Mouse (Mus musculus) limb, embryonic 14.5 days (tissue): ENCODE measurements around the gene E130208F15Rik. TPM values are rescaled to one million over a fixed set of nuclear protein-coding genes. Genes with fewer than 3 reads are reported as not detected.

Experiments
- ATAC-seq: fragments of 200-750 bp; cut with Nextera tagmentation; 2 replicates; pipeline ENCODE4 v1.8.0; 2017; ENCODE audit warnings: low read depth, moderate number of reproducible peaks, moderate TSS enrichment; ENCODE audit not compliant: low FRiP score
- DNase-seq: peaks from one replicate; pipeline ENCODE4 v3.0.0-alpha.2; 2015; ENCODE audit warnings: low spot score
- H3K27ac ChIP-seq: fragments of 300-500 bp; sonication (generic); replicated peaks from 2 replicates; pipeline ENCODE4 v1.5.1; 2014; ENCODE audit warnings: low read depth, mild to moderate bottlenecking, low read length, moderate library complexity, mixed read lengths
- H3K27me3 ChIP-seq: fragments of 300-500 bp; sonication (generic); 2 replicates; pipeline ENCODE4 v1.6.1; 2014; ENCODE audit warnings: low read length, mixed read lengths; ENCODE audit not compliant: control insufficient read depth, insufficient read depth
- H3K36me3 ChIP-seq: fragments of 300-500 bp; sonication (generic); 2 replicates; pipeline ENCODE4 v1.6.1; 2014; ENCODE audit warnings: mild to moderate bottlenecking, low read length, moderate library complexity, mixed read lengths; ENCODE audit not compliant: control insufficient read depth, insufficient read depth
- H3K4me1 ChIP-seq: fragments of 300-500 bp; sonication (generic); 2 replicates; pipeline ENCODE4 v1.6.1; 2014; ENCODE audit warnings: antibody characterized with exemption, low read length, mixed read lengths; ENCODE audit not compliant: control insufficient read depth, insufficient read depth
- H3K4me2 ChIP-seq: fragments of 300-500 bp; sonication (generic); replicated peaks from 2 replicates; pipeline ENCODE4 v1.6.1; 2014; ENCODE audit warnings: low read depth, mild to moderate bottlenecking, low read length, moderate library complexity; ENCODE audit not compliant: severe bottlenecking
- H3K4me3 ChIP-seq: fragments of 300-500 bp; sonication (generic); replicated peaks from 2 replicates; pipeline ENCODE4 v1.5.1; 2014; ENCODE audit warnings: low read length
- H3K9ac ChIP-seq: fragments of 300-500 bp; sonication (generic); 2 replicates; pipeline ENCODE4 v1.6.1; 2014; ENCODE audit warnings: mild to moderate bottlenecking, low read depth, low read length, moderate library complexity; ENCODE audit not compliant: severe bottlenecking
- H3K9me3 ChIP-seq: fragments of 300-500 bp; sonication (generic); 2 replicates; pipeline ENCODE4 v1.6.1; 2016; ENCODE audit warnings: low read length; ENCODE audit not compliant: control insufficient read depth
- POLR2A ChIP-seq: fragments of 200-500 bp; IDR thresholded peaks from 2 replicates; pipeline ENCODE4 v1.8.0; 2012; ENCODE audit warnings: inconsistent platforms, mild to moderate bottlenecking, moderate library complexity, borderline replicate concordance; ENCODE audit not compliant: insufficient read depth, insufficient read length; ENCODE audit errors: extremely low read depth
- WGBS: fragments of 180-500 bp; shearing (Covaris S2); extraction: QIAGEN DNeasy Blood & Tissue Kit; methylation state at CpG from one replicate; pipeline ENCODE4 v1.1.7; 2014; 5-methylcytosine and 5-hydroxymethylcytosine counted together
- polyA plus RNA-seq, 2 experiments: library from polyadenylated mRNA; depleted of rRNA in 1 of 2; stranded (reverse) in 1 of 2; unstranded in 1 of 2; fragments of >200 nt; fragmentation: Nextera tagmentation in 1 of 2; extraction: Ambion mirVana in 1 of 2; gene quantifications; 2 replicates each; pipeline versions ENCODE4 v1.2.1 to v1.2.3; 2012 to 2014

E130208F15Rik gene
- polyA plus RNA-seq, 2 experiments = 0.98 TPM; not detected in 1

DNA sequence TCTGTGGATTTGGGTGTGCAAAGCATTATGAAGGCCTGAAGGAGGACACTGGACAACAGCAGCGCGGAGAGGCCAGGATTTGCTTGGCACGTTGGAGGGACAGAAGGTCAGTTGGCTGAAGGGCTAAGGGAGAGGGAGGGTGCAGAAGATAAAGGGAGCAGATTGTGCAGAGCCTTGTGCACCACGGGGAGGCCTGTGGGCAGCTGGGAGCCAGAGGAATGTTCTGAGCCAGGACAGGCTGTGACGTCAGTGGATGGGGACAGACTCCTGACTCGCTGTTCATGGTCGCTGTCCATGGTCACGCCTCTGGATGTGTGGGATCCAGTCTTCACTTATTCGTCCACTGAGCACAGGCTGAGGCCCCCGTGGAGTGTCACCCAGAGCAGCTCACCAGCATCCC lies 26.4 kb upstream of the E130208F15Rik start:
- Histone ChIP-seq H3K9me3 (no peaks in the 10 kb centered on the region), H3K27ac (no peak overlapping the region), H3K27me3 (no peaks in the 10 kb centered on the region), H3K36me3 (peaks cover 72% of the 10 kb centered on the region), H3K9ac (no peak overlapping the region), H3K4me2 (no peak overlapping the region), H3K4me1 (peaks cover 14% of the 10 kb centered on the region), H3K4me3 (no peak overlapping the region)
- WGBS = 68% methylated on average over 10 of the region's 10 CpGs
- no peak for TF ChIP-seq POLR2A
- ATAC-seq (no peak), DNase-seq (no peak)

DNA sequence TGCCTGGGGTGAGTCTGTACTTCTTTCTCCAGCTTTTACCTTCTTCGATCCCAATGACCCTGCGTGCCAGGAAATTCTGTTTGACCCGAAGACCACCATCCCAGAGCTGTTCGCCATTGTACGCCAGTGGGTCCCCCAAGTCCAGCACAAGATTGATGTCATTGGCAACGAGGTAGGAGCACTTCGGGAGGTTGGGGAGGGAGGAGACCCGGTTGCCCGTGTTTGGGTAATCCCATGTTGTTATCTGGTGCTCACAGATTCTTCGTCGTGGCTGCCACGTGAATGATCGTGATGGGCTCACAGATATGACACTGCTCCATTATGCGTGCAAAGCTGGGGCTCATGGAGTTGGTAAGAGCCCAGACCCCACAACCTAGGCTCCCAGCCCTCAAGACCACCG lies 24.7 kb upstream of the E130208F15Rik start:
- 95% methylated on average over 15 of the region's 15 CpGs for WGBS
- H3K36me3 ChIP-seq = peaks cover 84% of the 10 kb centered on the region

DNA sequence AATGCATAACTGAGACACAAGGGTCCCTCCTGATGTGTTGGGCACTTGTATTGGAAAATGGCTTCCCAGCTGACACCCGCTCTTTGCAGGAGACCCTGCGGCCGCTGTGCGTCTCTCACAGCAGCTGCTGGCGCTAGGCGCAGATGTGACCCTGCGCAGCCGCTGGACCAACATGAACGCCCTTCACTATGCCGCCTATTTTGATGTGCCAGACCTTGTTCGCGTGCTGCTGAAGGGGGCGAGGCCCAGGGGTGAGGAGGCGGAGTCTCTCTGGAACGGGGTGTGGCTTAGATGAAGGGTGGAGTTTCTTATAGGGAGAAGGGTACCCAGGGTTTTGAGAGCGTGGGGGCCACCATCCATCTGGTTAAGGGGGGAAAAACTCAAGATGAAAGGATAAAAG lies 24.3 kb upstream of the E130208F15Rik start:
- Histone ChIP-seq H3K4me1 (peaks cover 6% of the 10 kb centered on the region; the same call in 1 of the 2 replicates), H3K36me3 (peaks cover 89% of the 10 kb centered on the region), H3K4me3 (no peak overlapping the region), H3K4me2 (no peak overlapping the region), H3K27ac (no peak overlapping the region), H3K27me3 (no peaks in the 10 kb centered on the region), H3K9me3 (no peaks in the 10 kb centered on the region), H3K9ac (no peak overlapping the region)
- DNase-seq (no peak), ATAC-seq (no peak)
- WGBS = 84% methylated on average over 16 of the region's 16 CpGs
- no peak for TF ChIP-seq POLR2A

More for the DNA sequence above, 24.7 kb upstream of the E130208F15Rik start:
- no peak for DNase-seq
- H3K4me3 ChIP-seq = no peak overlapping the region
- no peaks in the 10 kb centered on the region for H3K9me3 ChIP-seq
- no peak overlapping the region for H3K27ac ChIP-seq
- H3K9ac ChIP-seq = no peak overlapping the region
- H3K4me2 ChIP-seq = no peak overlapping the region
- peaks cover 8% of the 10 kb centered on the region; the same call in 1 of the 2 replicates for H3K4me1 ChIP-seq
- no peaks in the 10 kb centered on the region for H3K27me3 ChIP-seq
- TF ChIP-seq POLR2A = no peak
- no peak for ATAC-seq

DNA sequence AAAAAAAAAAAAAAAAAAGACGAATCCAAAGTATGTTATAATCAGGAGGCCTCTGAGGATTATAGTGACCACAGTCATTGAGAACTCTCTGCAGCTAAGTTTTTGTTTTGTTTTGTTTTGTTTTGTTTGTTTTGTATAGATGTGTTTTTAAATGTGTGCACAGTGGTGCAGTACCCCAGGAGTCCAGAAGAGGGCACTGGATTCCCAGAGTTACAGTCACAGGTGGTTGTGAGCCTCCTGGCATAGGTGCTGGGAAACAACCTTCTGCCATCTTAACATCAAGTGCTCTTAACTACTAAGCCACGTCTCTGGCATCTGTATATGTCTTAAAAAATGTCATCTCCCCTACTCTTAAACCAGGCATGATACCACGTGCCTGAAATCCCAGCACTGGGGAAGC lies 20.6 kb upstream of the E130208F15Rik start:
- Histone ChIP-seq H3K27me3 (no peaks in the 10 kb centered on the region), H3K4me2 (no peak overlapping the region), H3K9me3 (no peaks in the 10 kb centered on the region), H3K4me1 (no peaks in the 10 kb centered on the region), H3K9ac (no peak overlapping the region), H3K4me3 (no peak overlapping the region), H3K27ac (no peak overlapping the region), H3K36me3 (peaks cover 82% of the 10 kb centered on the region)
- no peak for ATAC-seq
- no peak for DNase-seq
- 48% methylated on average over 3 of the region's 3 CpGs for WGBS
- TF ChIP-seq POLR2A = no peak

DNA sequence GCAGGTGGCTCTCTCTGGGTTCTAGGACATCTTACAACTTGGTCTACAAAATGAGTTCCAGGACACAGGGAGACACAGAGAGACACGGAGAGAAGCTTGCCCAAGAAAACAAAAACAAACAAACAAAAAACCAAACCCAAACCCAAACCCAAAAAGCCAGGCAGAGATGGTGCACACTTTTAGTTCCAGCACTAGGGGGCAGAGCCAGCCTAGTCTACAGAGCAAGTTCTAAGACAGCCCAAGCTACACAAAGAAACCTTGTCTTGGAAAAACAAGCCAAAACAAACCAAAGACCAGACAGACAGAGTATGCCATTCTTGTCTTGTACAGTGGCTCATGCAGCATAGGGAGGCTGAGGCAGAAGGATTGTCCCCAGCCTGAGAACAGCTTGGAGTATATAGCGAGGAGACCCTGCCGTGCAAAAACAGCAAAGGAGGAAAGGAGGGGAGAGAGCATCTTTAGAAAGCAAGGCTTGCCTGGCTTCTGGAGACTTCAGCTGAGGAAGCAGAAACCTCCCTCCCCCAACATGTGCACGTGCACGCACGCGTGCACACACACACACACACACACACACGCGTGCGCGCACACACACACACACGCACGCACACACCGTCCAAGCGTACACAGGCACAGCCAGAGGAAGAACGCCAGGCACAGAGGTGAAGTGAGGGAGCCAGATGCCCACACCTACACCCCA lies 15.3 kb upstream of the E130208F15Rik start:
- Histone ChIP-seq H3K4me2 (no peak overlapping the region), H3K4me1 (peaks cover 5% of the 10 kb centered on the region), H3K27ac (no peak overlapping the region), H3K4me3 (no peak overlapping the region), H3K36me3 (peaks cover 53% of the 10 kb centered on the region), H3K9me3 (no peaks in the 10 kb centered on the region), H3K9ac (no peak overlapping the region), H3K27me3 (no peaks in the 10 kb centered on the region)
- no peak for DNase-seq
- no peak for TF ChIP-seq POLR2A
- no peak for ATAC-seq
- WGBS = 90% methylated on average over 16 of the region's 16 CpGs
